Mouse (Mus musculus) limb, embryonic 12.5 days (tissue): Measurements from ENCODE around the gene Abhd17b. TPM values are rescaled to one million over a fixed set of nuclear protein-coding genes. Genes with fewer than 3 reads are reported as not detected.
A peak's percentile ranks its signal among the peaks of the same experiment; 100 is the strongest.
"Not testable (repeated sequence)": the region's sequence is repeated elsewhere in the genome, so short reads cannot be mapped to it uniquely, and the experiment has no call there.

Experiments used
- ATAC-seq: fragments of 200-750 bp; cut with Nextera tagmentation; 2 replicates; pipeline ENCODE4 v1.8.0; 2017; ENCODE audit warnings: low read depth, moderate TSS enrichment; ENCODE audit not compliant: insufficient number of reproducible peaks, insufficient read depth, low FRiP score, low TSS enrichment
- H3K27ac ChIP-seq: fragments of 300-500 bp; sonication (generic); 2 replicates; pipeline ENCODE4 v1.5.1; 2016; ENCODE audit warnings: mild to moderate bottlenecking, moderate library complexity
- H3K27me3 ChIP-seq: fragments of 300-500 bp; sonication (generic); 2 replicates; pipeline ENCODE4 v1.6.1; 2016; ENCODE audit warnings: mild to moderate bottlenecking, moderate library complexity
- H3K36me3 ChIP-seq: fragments of 300-500 bp; sonication (generic); 2 replicates; pipeline ENCODE4 v1.6.1; 2016; ENCODE audit warnings: mild to moderate bottlenecking, moderate library complexity
- H3K4me1 ChIP-seq: fragments of 300-500 bp; sonication (generic); replicated peaks from 2 replicates; pipeline ENCODE4 v1.6.1; 2016
- H3K4me2 ChIP-seq: fragments of 300-500 bp; sonication (generic); 2 replicates; pipeline ENCODE4 v1.6.1; 2016; ENCODE audit warnings: mild to moderate bottlenecking, moderate library complexity
- H3K4me3 ChIP-seq: fragments of 300-500 bp; sonication (generic); replicated peaks from 2 replicates; pipeline ENCODE4 v1.5.1; 2016; ENCODE audit warnings: mild to moderate bottlenecking
- H3K9ac ChIP-seq: fragments of 300-500 bp; sonication (generic); replicated peaks from 2 replicates; pipeline ENCODE4 v1.6.1; 2016; ENCODE audit warnings: mild to moderate bottlenecking, moderate library complexity
- H3K9me3 ChIP-seq: fragments of 300-500 bp; sonication (generic); 2 replicates; pipeline ENCODE4 v1.6.1; 2016; ENCODE audit warnings: mild to moderate bottlenecking, moderate library complexity
- WGBS: fragments of 180-500 bp; shearing (Covaris S2); methylation state at CpG from one replicate; pipeline ENCODE4 v1.1.7; 2016; 5-methylcytosine and 5-hydroxymethylcytosine counted together
- polyA plus RNA-seq: library from polyadenylated mRNA; unstranded; fragments of >200 nt; fragmentation: Nextera tagmentation; extraction: Ambion mirVana; gene quantifications from 2 replicates; pipeline ENCODE4 v1.2.1, GENCODE M21; 2016

Abhd17b gene
- polyA plus RNA-seq, 1 experiment from 2014 or later: 37.4 TPM

- H3K27ac ChIP-seq, H3K9me3 ChIP-seq, H3K4me2 ChIP-seq, H3K27me3 ChIP-seq, H3K36me3 ChIP-seq, H3K4me1 ChIP-seq, H3K4me3 ChIP-seq, H3K9ac ChIP-seq, ATAC-seq: not testable (repeated sequence)
- 37% methylated on average over 11 of the region's 11 CpGs for WGBS
These were observed 24.5 kb upstream of the Abhd17b start for GRCm38 (mm10) chr19:21628440-21628839.

GRCm38 (mm10) chr19:21629030-21629429 lies 24.0 kb upstream of the Abhd17b start:
- Histone ChIP-seq H3K36me3 (no peaks in the 10 kb centered on the region), H3K27me3 (no peaks in the 10 kb centered on the region), H3K4me1 (peaks cover 7% of the 10 kb centered on the region; the same call in 1 of the 2 replicates), H3K9ac (no peak overlapping the region), H3K4me2 (no peak overlapping the region), H3K4me3 (no peak overlapping the region), H3K9me3 (no peaks in the 10 kb centered on the region), H3K27ac (no peak overlapping the region)
- 92% methylated on average over 1 of the region's 1 CpGs for WGBS
- ATAC-seq: no peak

- Histone ChIP-seq H3K9ac (no peak overlapping the region), H3K36me3 (no peaks in the 10 kb centered on the region), H3K27ac (peak overlapping the region; percentile 12; the same call in 1 of the 2 replicates), H3K27me3 (no peaks in the 10 kb centered on the region), H3K4me3 (no peak overlapping the region), H3K4me1 (peaks cover 12% of the 10 kb centered on the region), H3K9me3 (no peaks in the 10 kb centered on the region), H3K4me2 (no peak overlapping the region)
- WGBS: 64% methylated on average over 1 of the region's 1 CpGs
- no peak for ATAC-seq
These were observed 23.5 kb upstream of the Abhd17b start for GRCm38 (mm10) chr19:21629501-21629900.

GRCm38 (mm10) chr19:21630656-21631331 lies 22.2 kb upstream of the Abhd17b start:
- Histone ChIP-seq H3K9ac (no peak overlapping the region), H3K9me3 (no peaks in the 10 kb centered on the region), H3K36me3 (no peaks in the 10 kb centered on the region), H3K27ac (no peak overlapping the region), H3K4me2 (no peak overlapping the region), H3K27me3 (no peaks in the 10 kb centered on the region), H3K4me3 (no peak overlapping the region), H3K4me1 (peaks cover 14% of the 10 kb centered on the region)
- WGBS: 52% methylated on average over 14 of the region's 14 CpGs
- no peak for ATAC-seq

GRCm38 (mm10) chr19:21635406-21635805 lies 17.6 kb upstream of the Abhd17b start:
- Histone ChIP-seq H3K4me3 (no peak overlapping the region), H3K4me2 (no peak overlapping the region), H3K9ac (no peak overlapping the region), H3K27me3 (no peaks in the 10 kb centered on the region), H3K4me1 (peaks cover 13% of the 10 kb centered on the region), H3K36me3 (no peaks in the 10 kb centered on the region), H3K9me3 (no peaks in the 10 kb centered on the region), H3K27ac (no peak overlapping the region)
- WGBS: 86% methylated on average over 2 of the region's 2 CpGs
- ATAC-seq: no peak

GRCm38 (mm10) chr19:21636907-21637306 lies 16.1 kb upstream of the Abhd17b start:
- H3K36me3 ChIP-seq: no peaks in the 10 kb centered on the region
- H3K27ac ChIP-seq: no peak overlapping the region
- no peaks in the 10 kb centered on the region for H3K9me3 ChIP-seq
- no peak overlapping the region for H3K9ac ChIP-seq
- H3K27me3 ChIP-seq: no peaks in the 10 kb centered on the region
- 72% methylated on average over 3 of the region's 3 CpGs for WGBS
- peaks cover 7% of the 10 kb centered on the region for H3K4me1 ChIP-seq
- H3K4me2 ChIP-seq: no peak overlapping the region
- no peak for ATAC-seq
- no peak overlapping the region for H3K4me3 ChIP-seq

GRCm38 (mm10) chr19:21637672-21638071 lies 15.3 kb upstream of the Abhd17b start:
- H3K36me3 ChIP-seq: no peaks in the 10 kb centered on the region
- H3K4me2 ChIP-seq: no peak overlapping the region
- no peaks in the 10 kb centered on the region for H3K9me3 ChIP-seq
- no peak overlapping the region for H3K4me3 ChIP-seq
- peaks cover 7% of the 10 kb centered on the region for H3K4me1 ChIP-seq
- H3K9ac ChIP-seq: no peak overlapping the region
- H3K27me3 ChIP-seq: no peaks in the 10 kb centered on the region
- no peak overlapping the region for H3K27ac ChIP-seq
- no peak for ATAC-seq
- WGBS: 61% methylated on average over 7 of the region's 7 CpGs

- H3K27me3 ChIP-seq: no peaks in the 10 kb centered on the region
- no peaks in the 10 kb centered on the region for H3K4me1 ChIP-seq
- H3K4me2 ChIP-seq: no peak overlapping the region
- no peaks in the 10 kb centered on the region for H3K36me3 ChIP-seq
- H3K9me3 ChIP-seq: no peaks in the 10 kb centered on the region
- H3K9ac ChIP-seq: no peak overlapping the region
- H3K4me3 ChIP-seq: no peak overlapping the region
- WGBS: 87% methylated on average over 1 of the region's 1 CpGs
- no peak overlapping the region for H3K27ac ChIP-seq
- ATAC-seq: no peak
These were observed 9.1 kb upstream of the Abhd17b start for GRCm38 (mm10) chr19:21643935-21644334.

GRCm38 (mm10) chr19:21645301-21645700 lies 7.7 kb upstream of the Abhd17b start:
- no peaks in the 10 kb centered on the region for H3K36me3 ChIP-seq
- no peak overlapping the region for H3K27ac ChIP-seq
- H3K4me3 ChIP-seq: no peak overlapping the region
- H3K27me3 ChIP-seq: no peaks in the 10 kb centered on the region
- no peak overlapping the region for H3K4me2 ChIP-seq
- WGBS: 64% methylated on average over 4 of the region's 4 CpGs
- ATAC-seq: no peak
- H3K9ac ChIP-seq: no peak overlapping the region
- no peaks in the 10 kb centered on the region for H3K9me3 ChIP-seq
- no peaks in the 10 kb centered on the region for H3K4me1 ChIP-seq

GRCm38 (mm10) chr19:21646142-21646541 lies 6.8 kb upstream of the Abhd17b start:
- Histone ChIP-seq H3K27me3 (no peaks in the 10 kb centered on the region), H3K36me3 (no peaks in the 10 kb centered on the region), H3K4me1 (peaks cover under 1% of the 10 kb centered on the region), H3K27ac (no peak overlapping the region), H3K9ac (no peak overlapping the region), H3K9me3 (no peaks in the 10 kb centered on the region), H3K4me3 (no peak overlapping the region), H3K4me2 (no peak overlapping the region)
- 79% methylated on average over 6 of the region's 6 CpGs for WGBS
- no peak for ATAC-seq

- no peak for ATAC-seq
- Histone ChIP-seq H3K9ac (peak overlapping the region; percentile 74), H3K27me3 (no peaks in the 10 kb centered on the region), H3K4me3 (peak overlapping the region; percentile 78), H3K36me3 (0 out of 2 replicates have a peak, but pooled peaks cover 2% of the 10 kb centered on the region), H3K27ac (no peak overlapping the region; the same call in 1 of the 2 replicates), H3K4me2 (peak overlapping the region; percentile 78), H3K9me3 (no peaks in the 10 kb centered on the region), H3K4me1 (peaks cover 19% of the 10 kb centered on the region)
- WGBS: 51% methylated on average over 6 of the region's 6 CpGs
These were observed 1.3 kb upstream of the Abhd17b start for GRCm38 (mm10) chr19:21651664-21652063.
